Mouse (Mus musculus) right cerebral cortex, postnatal 4 days (tissue): ENCODE measurements around the gene Wapl.

ENCODE experiments used
- DNase-seq: peaks from one replicate; pipeline ENCODE4 v3.0.0-alpha.2; 2022

Wapl gene

GRCm38 (mm10) chr14:34673395-34674228 is at the start of gene Wapl:
Gene Wapl (plus strand): TSS chr14:34673928.
- peak; percentile 96 for DNase-seq

DNA sequence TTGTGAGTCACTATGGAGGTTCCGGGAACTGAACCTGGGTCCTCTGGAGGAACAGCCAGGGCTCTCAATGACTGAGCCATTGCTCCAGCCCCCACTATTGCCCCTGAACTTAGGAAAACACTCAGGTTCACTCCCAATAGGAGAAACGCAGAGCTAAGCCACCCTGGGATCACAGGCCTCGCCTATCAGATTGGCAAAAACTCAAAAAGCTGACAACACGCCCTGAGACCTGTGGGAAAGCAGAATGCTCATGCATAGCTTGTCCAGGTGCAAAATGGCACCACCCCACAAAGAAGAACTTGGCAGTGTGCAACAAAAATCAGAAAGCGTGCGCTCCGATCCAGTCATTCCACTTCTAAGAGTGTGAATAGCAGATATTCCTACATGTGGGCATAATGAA is 46.9 kb upstream of the Wapl start:
- DNase-seq, result no peak

- no peak for DNase-seq
Measured at GRCm38 (mm10) chr14:34632722-34633448, 40.8 kb upstream of the Wapl start.

DNA sequence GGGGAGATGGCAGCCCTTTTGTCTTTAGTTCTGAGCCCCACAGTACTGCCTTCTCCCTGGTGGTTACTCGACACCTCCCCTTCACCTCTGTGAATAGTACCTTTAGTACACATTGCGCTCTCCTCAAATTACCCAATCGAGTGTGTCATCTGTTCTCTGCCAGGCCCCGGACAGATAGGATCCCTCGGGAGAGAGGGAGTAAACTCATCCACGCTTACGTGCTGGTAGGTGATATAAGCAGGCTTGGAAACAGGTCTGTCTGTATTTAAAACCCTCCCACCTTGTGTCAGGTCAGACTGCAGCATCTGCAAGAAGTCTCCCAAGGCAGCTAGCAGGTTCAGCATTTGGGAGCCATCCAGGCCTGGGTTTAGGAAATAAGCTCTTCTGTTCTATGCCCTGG is 38.5 kb upstream of the Wapl start:
- no peak for DNase-seq

- no peak for DNase-seq
Measured at GRCm38 (mm10) chr14:34635721-34636120, 38.0 kb upstream of the Wapl start.

- DNase-seq, result no peak
Measured at GRCm38 (mm10) chr14:34644140-34644539, 29.6 kb upstream of the Wapl start.

GRCm38 (mm10) chr14:34647870-34648475 is 25.8 kb upstream of the Wapl start:
- no peak for DNase-seq

DNA sequence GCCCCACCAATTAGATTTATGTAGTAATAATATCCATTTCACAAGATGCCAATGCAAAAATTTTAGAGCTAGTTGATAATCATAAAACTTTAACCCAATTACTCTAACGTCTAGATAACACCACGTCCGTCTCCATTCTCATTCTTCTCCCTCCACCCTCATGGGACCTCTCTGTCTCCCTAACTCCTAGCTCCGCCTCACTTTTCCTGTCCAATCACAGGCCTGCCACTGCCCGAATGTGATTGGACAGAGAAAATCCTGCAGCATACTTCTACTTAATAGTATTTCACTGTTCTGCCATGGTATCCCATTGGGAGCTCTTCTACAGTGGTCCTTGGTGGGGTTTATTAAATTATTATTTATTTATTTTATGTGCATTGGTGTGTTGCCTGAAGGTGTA is 16.6 kb upstream of the Wapl start:
- DNase-seq, result no peak

DNA sequence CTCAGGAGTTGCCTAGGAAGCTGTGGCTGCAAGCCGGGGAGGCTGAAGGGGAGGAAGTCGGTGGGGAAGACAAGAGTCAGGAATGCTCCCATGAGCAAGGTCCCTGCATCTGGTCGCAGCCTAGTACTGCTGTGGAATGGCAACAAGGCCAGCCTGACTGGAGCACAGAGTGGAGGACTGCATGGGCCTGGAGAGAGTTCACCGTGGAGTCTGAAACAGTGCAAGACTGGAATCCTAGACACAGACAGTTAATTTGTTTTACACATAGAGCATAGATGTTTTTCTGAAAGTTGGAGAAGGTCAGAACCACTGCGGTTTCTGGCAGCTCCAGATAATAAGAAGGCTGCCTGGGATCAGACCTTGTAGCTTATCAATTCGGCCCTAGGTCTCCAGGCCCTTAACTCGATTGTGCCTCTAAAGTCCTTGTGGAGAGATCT is 13.4 kb upstream of the Wapl start:
- no peak for DNase-seq

DNA sequence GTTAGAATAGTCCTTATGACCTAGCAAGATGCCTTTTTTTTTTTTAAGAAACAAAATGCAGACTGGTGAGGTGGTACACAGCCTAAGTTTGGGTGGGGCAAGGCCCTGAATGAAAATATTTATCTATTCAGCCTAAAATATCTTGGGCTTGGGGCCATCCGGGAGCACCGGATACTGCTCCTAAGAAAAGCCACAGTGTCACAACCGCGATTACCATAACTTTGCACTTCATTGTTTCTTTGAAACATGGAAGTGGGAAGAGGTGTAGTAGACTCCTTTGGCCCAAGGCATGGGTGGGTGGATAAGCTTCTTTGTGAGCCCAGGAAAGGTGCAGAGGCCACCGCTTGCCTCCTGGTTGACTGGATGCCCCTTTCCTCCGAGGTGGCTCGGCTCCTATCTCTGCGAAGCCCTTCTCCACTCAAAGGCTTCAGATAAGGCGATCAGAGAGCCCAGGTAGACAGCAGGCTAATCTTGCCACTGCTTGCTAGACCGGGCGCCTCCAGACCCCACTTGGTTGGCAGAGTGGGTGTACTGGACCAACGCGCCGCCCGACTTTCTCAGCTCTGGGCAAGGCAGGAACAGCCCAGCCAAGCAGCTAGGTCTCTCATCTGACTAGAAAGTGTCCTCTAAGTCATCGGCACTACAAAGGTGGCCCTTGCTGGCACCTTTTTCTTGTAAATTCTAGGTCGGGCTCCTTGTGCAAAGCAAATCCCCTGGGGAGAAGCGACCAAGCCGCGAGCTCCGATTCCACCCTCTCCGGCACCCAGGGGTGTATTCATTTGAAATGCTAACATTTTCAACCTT is 12.7 kb upstream of the Wapl start:
- DNase-seq, result peak; percentile 6

DNA sequence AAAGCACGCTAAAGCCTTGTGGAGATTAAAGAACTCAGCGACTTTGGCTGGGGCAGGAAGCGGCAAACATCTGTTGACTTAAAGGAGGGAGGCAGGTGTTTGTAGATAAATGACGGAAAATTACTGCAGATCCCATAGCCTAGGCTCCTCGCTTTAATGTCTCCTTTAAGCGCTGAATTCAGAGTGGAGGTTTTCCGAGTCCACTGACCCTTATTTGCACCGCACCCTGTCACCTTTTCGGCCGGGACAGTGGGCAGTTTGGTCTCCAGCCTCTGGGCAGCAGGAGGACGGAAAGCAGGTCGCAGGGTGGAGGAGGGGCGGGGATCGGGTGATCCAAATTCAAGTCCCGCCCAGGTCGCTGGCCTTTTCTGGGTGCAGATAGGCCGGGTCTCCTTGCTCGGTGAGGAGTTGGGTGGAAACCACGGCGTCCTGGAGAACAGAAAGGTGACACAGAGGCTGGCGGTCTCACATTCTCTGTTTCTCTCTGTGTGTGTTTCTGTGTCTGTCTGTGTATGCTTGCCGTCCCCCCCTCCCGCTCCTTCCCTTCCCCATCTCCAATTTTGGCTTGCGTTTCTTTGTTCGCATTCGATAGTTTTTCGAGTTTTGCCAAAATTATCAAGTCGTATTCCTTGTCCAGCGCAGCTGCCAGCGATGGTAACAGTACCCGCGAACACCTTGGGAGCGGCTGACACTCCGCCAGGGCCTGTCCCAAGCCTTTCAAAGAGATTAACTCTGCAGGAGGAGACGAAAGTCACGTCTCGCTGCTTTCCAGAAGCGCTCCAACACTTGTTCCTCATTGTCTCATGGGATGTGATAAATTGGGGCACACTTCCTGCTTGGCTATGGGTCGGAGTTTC is 11.9 kb upstream of the Wapl start:
- DNase-seq, result peak; percentile 16

DNA sequence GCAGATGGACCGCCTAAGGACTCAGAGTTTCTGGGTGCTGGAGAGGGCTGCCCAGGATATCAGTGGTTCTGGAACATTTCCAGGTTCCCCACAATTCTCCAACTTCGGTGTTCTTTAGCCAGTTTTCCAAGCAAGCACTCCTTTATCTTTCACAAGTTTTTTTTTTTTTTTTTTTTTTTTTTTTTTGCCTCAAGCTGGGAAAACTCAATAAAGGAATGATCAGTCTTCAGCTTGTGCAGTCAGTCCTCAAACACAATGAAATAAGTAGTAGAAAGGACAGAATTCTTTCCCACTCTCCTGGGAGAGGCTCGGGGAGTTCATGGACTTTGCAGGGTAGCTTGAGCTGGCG is 11.3 kb upstream of the Wapl start:
- no peak for DNase-seq

DNA sequence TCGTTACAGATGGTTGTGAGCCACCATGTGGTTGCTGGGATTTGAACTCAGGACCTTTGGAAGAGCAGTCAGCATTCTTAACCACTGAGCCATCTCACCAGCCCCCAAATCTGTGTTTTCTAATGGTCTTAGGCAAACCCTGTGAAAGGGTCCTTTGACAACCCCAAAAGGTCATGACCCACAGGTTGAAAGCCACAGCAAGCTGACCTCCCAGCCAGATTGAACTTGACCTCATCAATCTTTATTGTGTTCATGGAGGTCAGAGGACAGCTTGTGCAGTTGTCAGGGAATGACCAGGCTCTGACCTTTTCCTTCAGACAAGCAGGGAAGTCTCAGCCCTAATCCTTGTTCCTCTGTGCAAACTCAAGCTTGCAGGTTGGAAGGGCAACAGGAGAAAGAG is 10.3 kb upstream of the Wapl start:
- no peak for DNase-seq

- DNase-seq, result no peak
Measured at GRCm38 (mm10) chr14:34669082-34669481, 4.6 kb upstream of the Wapl start.

DNA sequence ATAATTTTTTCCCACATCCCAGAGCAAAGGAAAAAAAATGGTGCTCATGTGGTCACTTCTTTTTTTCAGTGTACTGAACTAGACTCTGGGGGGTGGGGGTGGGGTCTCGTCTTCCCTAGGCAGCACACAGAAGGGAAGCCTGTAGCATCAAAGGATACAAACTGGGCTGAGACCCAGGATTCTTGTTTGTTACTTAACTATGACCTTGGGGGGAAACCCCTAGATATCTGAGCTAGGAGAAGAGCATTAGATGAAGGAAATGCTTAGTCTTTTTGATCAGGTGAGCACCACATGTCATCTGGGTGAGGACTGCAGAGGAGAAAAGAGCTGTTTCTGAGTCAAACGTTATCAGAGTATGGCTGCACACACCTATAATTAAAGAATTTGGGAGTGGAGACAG is 3.5 kb upstream of the Wapl start:
- no peak for DNase-seq

DNA sequence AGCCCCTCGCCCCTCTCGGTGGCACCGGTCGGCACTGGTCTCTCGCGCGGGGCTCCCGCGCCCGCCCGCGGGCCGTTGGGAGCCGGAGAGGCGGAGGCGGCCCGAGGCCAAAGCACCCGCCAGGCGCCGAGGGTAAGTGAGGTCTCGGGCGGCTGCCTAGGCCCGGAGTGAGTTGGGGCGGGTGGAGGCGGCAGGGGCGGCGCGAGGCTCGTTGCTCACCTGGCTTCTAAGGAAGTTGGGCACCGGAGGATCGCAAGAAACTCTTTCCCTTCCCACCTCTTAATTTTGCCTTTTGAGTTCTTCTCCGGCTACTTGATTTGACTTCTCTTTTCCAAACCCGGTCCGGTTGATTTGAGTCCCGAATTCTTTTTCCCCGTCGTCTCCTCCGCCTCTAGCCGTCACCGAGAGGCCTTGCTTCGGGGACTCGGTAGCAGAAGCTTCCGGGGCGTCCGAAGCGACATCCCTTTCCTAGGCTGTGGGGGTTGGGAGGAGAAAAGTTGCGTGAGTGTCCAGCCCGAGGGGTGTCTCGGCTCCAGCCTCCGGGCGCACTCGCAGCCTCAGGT is 582 bp downstream of the Wapl start:
- peak; percentile 33 for DNase-seq

- no peak for DNase-seq
Measured at GRCm38 (mm10) chr14:34674932-34675331, 1.2 kb downstream of the Wapl start.

DNA sequence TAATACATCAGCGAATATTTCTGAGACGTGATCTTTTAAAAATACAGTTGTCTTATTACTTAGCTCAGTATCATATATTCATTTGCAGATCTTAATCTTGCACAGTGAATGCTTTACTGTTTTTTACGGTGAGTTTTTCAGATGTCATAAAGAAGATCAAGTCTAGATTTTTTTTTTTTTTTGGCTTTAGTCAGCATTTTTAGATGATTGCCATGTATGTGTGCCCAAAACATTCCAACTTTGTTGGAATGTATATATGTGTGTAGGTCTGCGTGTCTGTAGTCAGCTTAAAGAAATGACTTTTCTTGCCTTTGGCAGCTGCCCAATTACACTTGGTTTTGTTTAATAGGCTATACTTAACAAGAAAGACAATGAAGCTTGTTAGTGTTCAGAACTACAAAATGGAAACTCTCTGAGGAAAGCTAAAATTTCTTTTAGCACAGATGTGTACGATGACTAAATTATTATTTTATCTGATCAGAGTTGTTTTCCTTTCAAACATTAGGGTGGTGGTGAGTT is 1.7 kb downstream of the Wapl start:
- DNase-seq, result no peak

DNA sequence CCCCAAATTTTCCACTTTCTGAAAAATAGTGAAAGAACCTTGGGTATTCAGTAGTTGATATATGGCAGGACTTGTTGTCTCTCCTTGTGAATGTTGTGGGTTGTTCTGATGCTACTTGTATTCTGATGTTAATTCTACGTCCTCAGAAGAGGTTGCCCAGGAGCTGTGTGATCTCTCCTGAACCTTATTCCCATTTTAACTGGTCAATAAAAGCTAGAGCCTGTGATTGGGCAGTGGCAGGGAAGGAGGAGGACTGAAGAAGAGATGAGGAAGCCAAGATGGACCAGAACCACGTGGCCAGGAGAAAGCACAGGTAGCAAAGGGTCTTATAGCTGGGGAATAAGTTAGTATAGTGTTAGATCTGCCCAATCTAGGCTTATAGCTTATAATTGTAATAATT is 7.1 kb downstream of the Wapl start:
- DNase-seq, result no peak

DNA sequence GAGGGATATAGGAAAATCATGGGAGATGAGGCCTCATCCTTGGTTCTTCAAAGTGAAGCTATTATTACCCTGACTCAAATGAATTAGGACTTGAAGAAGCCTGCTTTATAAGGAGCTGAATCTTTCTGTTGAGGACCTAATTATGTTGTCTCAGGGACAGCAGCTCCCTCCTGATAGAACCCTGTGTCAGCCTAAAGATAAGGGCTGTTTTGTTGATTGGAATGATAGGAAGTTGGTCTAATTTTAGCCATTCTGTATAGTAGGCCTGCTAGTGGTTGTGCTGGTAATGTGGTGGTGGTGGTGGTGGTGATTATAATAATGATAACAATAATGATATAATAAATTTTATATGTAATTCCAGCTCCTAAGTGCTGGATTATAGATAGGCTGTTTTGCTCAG is 11.3 kb downstream of the Wapl start:
- DNase-seq, result no peak

GRCm38 (mm10) chr14:34693970-34694369 is 20.2 kb downstream of the Wapl start:
- no peak for DNase-seq

DNA sequence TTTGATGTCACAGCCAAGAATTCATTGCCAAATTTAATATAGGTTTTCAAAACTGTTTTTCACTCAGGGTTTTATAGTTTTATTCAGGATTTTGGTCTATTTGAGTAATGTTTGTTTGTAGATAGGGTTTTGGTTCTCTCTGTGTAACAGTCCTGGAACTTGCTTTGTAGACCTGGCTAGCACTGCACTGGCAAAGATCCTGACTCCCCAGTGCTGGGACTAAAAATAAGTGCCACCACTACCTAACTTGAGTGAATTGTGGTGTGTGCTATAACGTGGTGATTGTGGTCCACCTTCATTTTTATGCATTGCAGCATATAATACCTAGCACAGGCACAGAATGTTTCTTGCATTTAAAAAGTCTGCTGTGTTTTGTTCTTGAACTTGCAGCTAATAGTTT is 23.6 kb downstream of the Wapl start:
- no peak for DNase-seq
